Mouse (Mus musculus): ENCODE results near the gene Nt5c2.

GRCm38 (mm10) chr19:46975565-46975964 is 39.4 kb downstream of the Nt5c2 start:
- TF ChIP-seq EP300 (IDR thresholded peaks at IDR 0.05; ENCODE audit: low read depth): no peak
- TF ChIP-seq CTCF (IDR thresholded peaks at IDR 0.05; ENCODE audit: low read depth): no peak

Data from liver, postnatal 0 days (tissue).